Mouse (Mus musculus) bone marrow macrophage, adult 2 months (primary cell): ENCODE results near the gene Elmo1. TPM values are rescaled to one million over a fixed set of nuclear protein-coding genes. Genes with fewer than 3 reads are reported as not detected.

ENCODE experiments used
- H3K27ac ChIP-seq: 2 replicates; pipeline ENCODE4 v1.5.1; 2012; ENCODE audit warnings: low read depth, low read length; ENCODE audit not compliant: insufficient read depth
- H3K4me1 ChIP-seq: 2 replicates; pipeline ENCODE4 v1.6.1; 2012; ENCODE audit warnings: low read length; ENCODE audit not compliant: control insufficient read depth, insufficient read depth
- H3K4me3 ChIP-seq: 2 replicates; pipeline ENCODE4 v1.5.1; 2012; ENCODE audit warnings: mild to moderate bottlenecking, low read length, moderate library complexity; ENCODE audit not compliant: insufficient read depth
- CTCF ChIP-seq: IDR thresholded peaks from 2 replicates; pipeline ENCODE4 v1.5.1; 2012; ENCODE audit warnings: low read depth, mild to moderate bottlenecking, low read length, moderate library complexity
- POLR2A ChIP-seq: IDR thresholded peaks from 2 replicates; pipeline ENCODE4 v1.6.1; 2012; ENCODE audit warnings: mild to moderate bottlenecking, low read depth, low read length, borderline replicate concordance
- polyA plus RNA-seq: library from polyadenylated mRNA; stranded (reverse); fragments of >200 nt; gene quantifications from 2 replicates; pipeline ENCODE4 v1.2.4, GENCODE M21; 2012; ENCODE audit not compliant: missing spikeins, insufficient read depth, insufficient read length

Elmo1 gene
- polyA plus RNA-seq, 1 experiment = 60.9 TPM

GRCm38 (mm10) chr13:20471732-20472131, 381.3 kb downstream of the Elmo1 start:
- Histone ChIP-seq H3K27ac (no peak overlapping the region), H3K4me3 (no peak overlapping the region), H3K4me1 (peaks cover 17% of the 10 kb centered on the region)
- TF ChIP-seq CTCF (peak; percentile 26; the same call in 1 of the 2 replicates), POLR2A (no peak)

GRCm38 (mm10) chr13:20472301-20472831, 382.0 kb downstream of the Elmo1 start:
- Histone ChIP-seq H3K4me3 (no peak overlapping the region), H3K27ac (no peak overlapping the region), H3K4me1 (peaks cover 12% of the 10 kb centered on the region)
- no peak for TF ChIP-seq CTCF

GRCm38 (mm10) chr13:20472891-20473539, 382.6 kb downstream of the Elmo1 start:
- TF ChIP-seq CTCF = no peak
- no peak for TF ChIP-seq POLR2A
- H3K27ac ChIP-seq = no peak overlapping the region
- H3K4me3 ChIP-seq = no peak overlapping the region
- peaks cover 5% of the 10 kb centered on the region for H3K4me1 ChIP-seq

DNA sequence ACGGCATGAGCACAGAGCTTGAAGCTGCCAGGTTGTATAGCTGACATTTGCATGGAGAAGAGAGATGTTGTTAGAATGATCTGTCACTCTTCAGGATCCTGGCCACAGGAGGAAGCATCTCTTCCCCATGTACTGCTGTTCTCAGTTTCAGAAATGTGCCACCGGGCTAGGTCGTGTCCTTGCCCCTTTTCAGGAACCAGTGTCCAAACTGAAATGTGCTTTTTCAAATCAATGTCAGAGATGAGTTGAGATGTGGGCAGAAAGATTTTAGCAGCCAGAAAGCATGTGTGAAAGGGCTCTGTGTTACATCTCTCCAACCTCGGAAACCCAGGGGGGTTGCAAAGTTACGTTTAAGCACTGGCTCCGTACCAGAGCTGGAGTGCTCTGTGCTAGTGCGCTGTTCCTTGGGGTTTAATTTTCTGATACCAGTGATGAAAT, 383.3 kb downstream of the Elmo1 start:
- Histone ChIP-seq H3K27ac (no peak overlapping the region), H3K4me3 (no peak overlapping the region), H3K4me1 (peaks cover 4% of the 10 kb centered on the region)
- TF ChIP-seq CTCF (no peak), POLR2A (no peak)

DNA sequence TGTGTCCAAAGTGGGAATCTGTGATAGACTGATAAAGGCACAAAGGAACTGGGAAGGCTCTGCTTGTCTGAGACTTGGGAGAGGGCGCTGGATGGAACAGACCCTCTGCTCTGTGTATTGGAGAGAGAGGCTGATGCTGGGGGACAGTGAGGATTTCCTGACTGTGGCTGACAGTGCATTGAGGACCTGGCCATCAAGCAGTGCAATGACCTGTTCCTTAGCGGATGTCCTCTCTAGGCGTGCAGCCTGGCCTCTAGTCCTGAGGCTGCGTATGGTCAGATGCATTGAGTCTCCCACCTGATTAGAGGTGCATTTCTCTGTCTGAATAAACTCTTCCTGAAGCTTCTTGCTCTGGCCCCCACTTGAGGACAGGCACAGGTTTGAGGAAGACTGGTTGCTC, 384.2 kb downstream of the Elmo1 start:
- H3K4me3 ChIP-seq = no peak overlapping the region
- no peaks in the 10 kb centered on the region for H3K4me1 ChIP-seq
- H3K27ac ChIP-seq = no peak overlapping the region
- TF ChIP-seq CTCF (no peak), POLR2A (no peak)

DNA sequence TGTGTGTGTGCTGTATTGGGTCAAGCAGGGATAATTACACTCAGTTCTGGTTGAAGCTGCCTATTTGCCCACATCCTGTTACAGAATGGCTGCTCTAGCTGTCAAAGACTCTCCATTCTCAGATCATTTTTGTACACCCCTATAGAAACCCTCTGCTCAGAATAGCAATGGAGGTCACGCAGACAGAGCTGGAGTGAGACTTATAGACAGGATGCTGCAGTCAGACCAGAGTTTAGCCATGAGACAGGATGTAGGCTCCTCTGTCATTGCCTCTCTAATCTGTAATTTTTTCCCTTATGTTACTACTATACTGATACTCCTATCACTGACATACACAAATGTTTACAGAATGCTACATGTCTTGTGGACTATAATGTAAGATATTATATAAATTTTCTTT, 391.4 kb downstream of the Elmo1 start:
- Histone ChIP-seq H3K4me1 (no peaks in the 10 kb centered on the region), H3K4me3 (no peak overlapping the region), H3K27ac (no peak overlapping the region)
- no peak for TF ChIP-seq CTCF
- TF ChIP-seq POLR2A = no peak

DNA sequence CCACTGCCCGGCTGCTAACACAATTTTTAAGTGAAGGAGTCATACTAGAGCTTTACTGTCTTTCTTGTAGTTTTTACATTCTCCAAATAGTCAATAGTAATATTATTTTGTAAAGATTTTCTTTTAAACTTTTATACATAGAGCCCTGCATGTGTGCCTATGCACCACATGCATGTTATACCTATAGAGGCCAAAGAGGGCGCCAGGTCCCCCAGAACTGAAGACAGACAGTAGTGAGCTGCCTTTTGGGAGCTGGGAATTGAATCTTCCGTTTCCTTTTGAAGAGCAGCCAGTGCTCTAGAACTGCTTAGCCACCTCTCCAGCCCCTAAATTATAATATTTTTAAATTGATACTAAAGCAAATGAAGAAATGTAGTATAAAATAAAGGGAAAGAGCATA, 398.7 kb downstream of the Elmo1 start:
- no peak for TF ChIP-seq POLR2A
- TF ChIP-seq CTCF = no peak
- Histone ChIP-seq H3K27ac (no peak overlapping the region), H3K4me1 (peaks cover 7% of the 10 kb centered on the region), H3K4me3 (no peak overlapping the region)

DNA sequence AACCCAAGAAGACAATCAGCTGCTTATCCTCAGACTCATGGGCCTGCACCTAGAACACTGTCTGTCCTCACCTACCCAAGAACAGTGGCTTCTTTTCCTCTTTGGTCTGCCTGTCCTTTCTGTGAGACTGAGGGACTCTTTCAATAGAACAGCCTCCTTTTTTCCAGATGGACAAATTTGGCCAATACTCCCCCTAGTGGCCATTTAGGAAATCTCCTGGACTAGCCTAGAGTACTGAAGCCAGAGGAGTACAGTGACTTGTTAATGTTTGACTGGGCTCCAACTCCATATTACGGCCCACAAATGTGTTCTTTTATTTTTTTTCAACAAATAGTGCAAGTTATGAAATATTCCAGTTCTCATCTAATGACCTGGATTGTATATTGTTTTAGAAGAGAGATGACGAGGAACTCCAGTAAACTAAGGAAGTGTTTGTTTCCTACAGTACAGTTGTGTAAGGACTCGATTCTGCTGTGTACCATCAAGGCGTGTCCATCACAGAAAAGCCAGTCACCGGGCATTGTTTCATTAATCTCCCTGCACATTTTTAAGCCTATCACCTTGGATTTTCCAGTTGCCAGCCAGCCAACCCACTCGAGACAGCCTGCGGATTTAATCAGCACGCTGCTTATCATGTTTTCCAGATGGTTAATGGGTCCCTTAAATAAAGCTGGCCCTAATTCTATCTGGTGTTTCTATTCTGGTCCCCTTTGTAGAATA, 399.5 kb downstream of the Elmo1 start:
- Histone ChIP-seq H3K27ac (no peak overlapping the region), H3K4me3 (no peak overlapping the region), H3K4me1 (peaks cover 11% of the 10 kb centered on the region)
- TF ChIP-seq POLR2A = no peak
- no peak for TF ChIP-seq CTCF

DNA sequence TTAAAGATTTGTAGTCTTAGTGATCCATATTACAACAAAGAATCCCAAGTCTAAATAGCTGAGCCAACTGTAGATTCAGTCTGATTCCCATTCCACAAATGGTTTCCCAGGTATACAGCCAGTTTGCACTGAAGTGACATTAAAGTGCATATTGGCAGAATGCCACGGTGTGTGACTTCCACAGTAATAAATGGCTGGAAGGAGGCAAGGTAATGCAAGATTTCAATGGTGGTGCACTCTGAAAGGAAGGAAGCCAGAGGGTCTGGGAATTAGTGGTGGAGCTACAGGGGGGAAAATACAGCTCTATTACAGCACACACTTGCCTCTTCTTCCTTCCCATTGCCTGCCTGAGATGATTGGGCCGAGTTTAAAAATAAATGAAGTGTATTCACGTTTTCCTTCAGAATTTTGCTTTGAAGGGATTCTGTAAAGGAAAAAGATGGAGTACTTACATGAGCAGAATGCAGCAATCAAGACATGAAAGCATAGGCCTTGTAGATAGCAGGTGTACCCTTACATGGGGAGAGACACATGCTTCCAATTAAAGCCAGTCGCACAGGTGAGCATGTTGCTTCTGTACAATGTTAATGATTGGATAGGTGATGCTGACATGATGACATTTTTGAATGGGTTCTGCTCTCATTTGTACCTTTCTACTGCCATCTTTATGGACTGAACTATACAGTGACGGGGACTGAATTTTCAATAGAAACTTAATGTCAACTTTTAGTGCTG, 400.6 kb downstream of the Elmo1 start:
- Histone ChIP-seq H3K4me3 (no peak overlapping the region), H3K27ac (no peak overlapping the region), H3K4me1 (peaks cover 11% of the 10 kb centered on the region)
- no peak for TF ChIP-seq POLR2A
- no peak for TF ChIP-seq CTCF
